Mouse (Mus musculus): ENCODE results near the gene Spsb3.

Gene Spsb3

GRCm38 (mm10) chr17:24895571-24896240 lies 9.3 kb downstream of the Spsb3 start:
- ATAC-seq (ENCODE audit: low TSS enrichment), result no peak

DNA sequence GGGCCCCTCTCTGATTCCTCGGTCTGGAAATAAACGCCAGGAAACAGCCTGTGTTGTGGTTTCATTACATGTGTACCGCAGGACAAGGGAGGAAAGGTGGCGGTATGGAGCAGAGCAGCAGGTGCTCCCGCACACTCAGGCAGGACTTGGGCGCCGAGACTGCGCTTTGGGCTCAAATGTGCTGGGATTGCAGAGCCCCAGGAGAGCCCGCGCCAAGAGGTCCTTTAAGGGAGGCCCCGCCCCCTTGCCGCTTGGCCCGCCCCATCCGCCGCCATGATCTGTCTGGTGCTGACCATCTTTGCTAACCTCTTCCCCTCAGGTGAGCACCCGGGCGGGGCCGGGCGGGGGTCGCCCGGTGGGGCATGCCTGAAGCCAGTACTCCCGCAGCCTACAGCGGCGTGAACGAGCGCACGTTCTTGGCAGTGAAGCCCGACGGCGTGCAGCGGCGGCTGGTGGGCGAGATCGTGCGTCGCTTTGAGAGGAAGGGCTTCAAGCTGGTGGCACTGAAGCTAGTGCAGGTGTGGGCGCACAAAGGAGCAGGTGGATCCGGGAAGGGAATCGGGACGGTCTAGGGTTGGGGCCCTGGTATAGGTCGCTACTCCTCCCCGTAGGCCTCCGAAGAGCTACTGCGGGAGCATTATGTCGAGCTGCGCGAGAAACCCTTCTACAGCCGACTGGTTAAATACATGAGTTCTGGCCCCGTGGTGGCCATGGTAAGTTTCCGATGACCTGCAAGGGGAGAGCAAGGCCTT lies 10.0 kb downstream of the Spsb3 start, which contains the start of gene Nme3:
Nme3 (plus strand) TSS at position 260 of the 752 bp plus-strand sequence.
- peak; percentile 22 for ATAC-seq (ENCODE audit: low TSS enrichment)

GRCm38 (mm10) chr17:24896993-24897269 lies 10.5 kb downstream of the Spsb3 start:
- ATAC-seq (ENCODE audit: low TSS enrichment), result no peak

- ATAC-seq (ENCODE audit: low TSS enrichment), result no peak
Observed at GRCm38 (mm10) chr17:24897600-24897999, 11.2 kb downstream of the Spsb3 start.

GRCm38 (mm10) chr17:24898041-24898854 lies 11.8 kb downstream of the Spsb3 start:
- no peak for ATAC-seq (ENCODE audit: low TSS enrichment)

- ATAC-seq (ENCODE audit: low TSS enrichment), result no peak
Observed at GRCm38 (mm10) chr17:24899153-24899552, 12.7 kb downstream of the Spsb3 start.

GRCm38 (mm10) chr17:24900014-24900413 lies 13.6 kb downstream of the Spsb3 start:
- no peak for ATAC-seq (ENCODE audit: low TSS enrichment)

DNA sequence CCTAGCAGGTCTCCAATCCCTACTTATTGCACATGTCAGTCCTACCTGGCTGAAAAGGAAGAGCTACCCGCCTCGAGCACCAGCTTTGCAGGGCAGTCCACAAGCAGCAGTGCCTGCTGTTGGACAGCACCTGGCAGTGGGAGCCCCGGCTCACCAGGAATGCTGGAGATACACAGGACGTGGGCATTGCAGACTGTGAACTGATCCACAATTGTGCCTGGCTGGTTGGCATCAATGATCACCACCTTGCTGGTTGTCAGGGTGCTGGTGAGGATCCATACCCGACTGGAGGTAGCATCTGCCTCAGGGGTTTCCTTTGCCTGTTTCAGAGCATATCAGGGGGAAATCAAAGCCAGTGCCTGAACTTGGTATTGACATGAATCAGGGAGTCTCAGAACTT lies 15.7 kb downstream of the Spsb3 start:
- no peak for ATAC-seq (ENCODE audit: low TSS enrichment)

DNA sequence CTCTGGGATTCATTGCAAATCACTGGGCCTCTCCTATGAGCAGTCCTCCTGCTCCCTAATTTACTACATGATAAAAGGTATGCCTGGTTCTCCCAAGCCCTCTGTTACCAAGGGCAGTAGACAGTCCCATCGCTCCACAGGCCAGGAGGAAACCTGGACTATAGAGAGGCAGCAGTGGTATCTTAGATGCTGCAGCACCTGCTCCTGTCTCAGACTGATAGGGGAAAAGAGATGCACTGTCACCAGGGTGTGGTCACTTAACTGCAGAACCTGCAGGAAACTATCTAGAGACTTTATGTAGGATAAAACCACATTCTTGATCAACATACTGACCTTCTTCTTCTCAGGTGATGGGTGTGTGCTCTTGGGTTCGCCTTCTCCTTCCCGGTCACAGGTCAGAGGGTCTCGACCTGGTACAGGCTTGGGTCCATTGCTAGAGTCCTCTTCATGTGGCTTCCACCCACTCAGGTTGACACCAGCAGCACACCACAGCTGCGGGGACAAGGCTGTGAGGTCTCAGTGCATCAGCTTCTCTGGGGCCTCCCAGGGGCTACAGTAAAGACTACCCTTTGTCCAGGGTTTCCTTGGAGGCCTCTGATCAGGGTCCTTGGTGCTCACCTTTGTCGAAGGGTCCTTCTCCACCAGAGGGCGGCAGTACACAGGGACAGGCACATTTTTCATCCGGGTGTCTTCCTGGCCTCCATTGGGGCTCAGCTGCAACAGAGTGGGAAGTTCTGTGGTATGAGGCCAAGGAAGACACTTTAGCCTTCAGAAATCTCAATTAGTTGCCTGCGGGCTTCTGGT lies 16.4 kb downstream of the Spsb3 start:
- no peak for ATAC-seq (ENCODE audit: low TSS enrichment)

DNA sequence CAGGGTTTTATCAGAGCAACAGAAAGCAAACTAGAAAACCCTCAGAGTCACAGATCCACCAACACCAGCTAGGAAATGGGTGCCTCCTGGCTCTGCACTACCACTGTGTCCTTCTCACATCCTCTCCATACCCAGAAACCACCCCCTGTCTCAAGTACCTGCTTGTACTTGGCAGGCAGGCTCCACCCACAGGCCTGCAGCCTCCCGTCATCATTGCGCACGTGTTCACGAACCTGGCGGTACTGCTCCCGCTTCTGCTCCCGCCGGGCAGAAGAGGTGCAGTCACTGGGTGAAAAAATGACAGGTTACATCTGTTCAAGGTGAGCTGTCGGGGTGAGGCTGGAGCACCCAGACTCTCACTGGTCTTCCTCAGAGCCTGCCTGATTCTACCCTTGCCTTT lies 17.3 kb downstream of the Spsb3 start:
- peak; percentile 49 for ATAC-seq (ENCODE audit: low TSS enrichment)

GRCm38 (mm10) chr17:24907591-24907990 lies 21.1 kb downstream of the Spsb3 start:
- no peak for ATAC-seq (ENCODE audit: low TSS enrichment)

- no peak for ATAC-seq (ENCODE audit: low TSS enrichment)
Observed at GRCm38 (mm10) chr17:24913984-24914383, 27.5 kb downstream of the Spsb3 start.

DNA sequence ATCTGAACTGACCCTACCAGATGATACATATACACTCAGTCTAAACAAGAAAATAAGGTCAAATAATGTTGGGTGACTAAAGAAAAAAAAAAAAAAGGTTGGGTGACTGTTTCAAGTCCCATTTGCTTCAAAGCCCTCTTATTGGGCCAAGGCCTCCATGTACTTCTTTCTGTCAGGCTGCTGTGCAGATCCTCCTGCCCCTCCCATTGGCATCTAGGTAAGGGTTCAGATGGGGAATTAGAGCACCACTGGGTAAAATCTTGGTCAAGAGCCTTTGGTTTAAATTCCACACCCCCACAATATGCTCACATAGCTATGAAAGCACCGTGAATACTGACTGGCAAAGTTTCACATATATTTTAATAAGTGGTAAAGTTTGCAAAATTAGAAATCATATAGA lies 36.8 kb downstream of the Spsb3 start:
- ATAC-seq (ENCODE audit: low TSS enrichment), result no peak

DNA sequence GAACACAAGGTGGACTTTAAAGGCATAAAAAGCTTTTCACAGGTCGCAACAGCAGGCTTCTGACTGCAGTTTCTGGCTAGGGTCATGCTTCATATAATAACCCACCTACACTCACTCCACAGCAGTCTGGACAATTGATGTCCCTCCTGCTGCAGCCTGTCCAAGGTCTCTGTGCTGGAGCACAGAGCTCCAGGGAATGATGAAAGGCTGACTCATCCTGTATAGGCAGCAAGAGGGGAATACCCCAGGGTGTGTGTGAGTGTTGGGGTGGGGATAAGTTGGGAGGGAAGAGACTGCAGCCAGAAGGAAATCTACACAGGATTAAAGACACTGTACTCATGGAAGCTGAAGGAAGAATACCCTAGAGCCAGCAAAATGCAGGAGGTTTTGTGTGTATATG lies 43.1 kb downstream of the Spsb3 start:
- no peak; the same call in 1 of the 2 replicates for ATAC-seq (ENCODE audit: low TSS enrichment)

DNA sequence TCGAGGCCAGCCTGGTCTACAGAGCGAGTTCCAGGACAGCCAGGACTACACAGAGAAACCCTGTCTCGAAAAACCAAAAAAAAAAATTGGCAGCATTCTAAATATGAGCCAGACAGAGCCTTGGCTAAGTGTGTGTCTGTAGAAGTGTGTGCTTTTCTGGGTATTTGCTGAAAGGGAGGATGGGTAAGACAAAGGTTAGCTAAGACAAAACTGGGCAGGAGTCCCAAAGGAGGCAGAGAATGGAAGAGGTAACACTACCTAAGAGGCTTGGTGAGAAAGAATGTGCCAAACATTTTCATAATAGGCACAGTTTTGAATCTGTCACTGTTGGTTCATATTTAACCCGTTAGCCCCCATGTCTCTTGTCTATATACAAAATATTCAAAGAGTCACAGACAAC lies 46.0 kb downstream of the Spsb3 start:
- no peak for ATAC-seq (ENCODE audit: low TSS enrichment)

DNA sequence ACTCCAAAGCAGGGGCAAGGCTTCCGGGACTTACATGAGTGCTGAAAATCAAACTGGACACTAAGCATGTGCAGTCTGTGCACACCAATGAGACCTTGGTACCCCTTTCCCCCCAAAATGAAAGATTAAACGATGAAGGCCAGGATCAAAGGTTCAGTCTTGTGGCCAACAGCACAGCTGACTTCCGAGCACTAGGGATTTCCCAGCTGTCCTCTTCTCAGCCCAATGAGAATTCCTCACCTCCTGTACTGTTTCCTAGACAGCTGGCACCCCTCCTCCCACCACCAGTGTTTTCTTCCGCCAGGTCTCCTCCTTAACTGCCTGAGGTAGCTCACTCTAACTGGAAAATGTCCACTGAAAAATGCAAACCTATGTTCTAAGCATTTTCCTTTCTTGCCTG lies 46.7 kb downstream of the Spsb3 start:
- ATAC-seq (ENCODE audit: low TSS enrichment), result no peak

- no peak for ATAC-seq (ENCODE audit: low TSS enrichment)
Observed at GRCm38 (mm10) chr17:24934926-24935325, 48.5 kb downstream of the Spsb3 start.

- ATAC-seq (ENCODE audit: low TSS enrichment), result no peak
Observed at GRCm38 (mm10) chr17:24935666-24936065, 49.2 kb downstream of the Spsb3 start.

- ATAC-seq (ENCODE audit: low TSS enrichment), result peak; percentile 97
Observed at GRCm38 (mm10) chr17:24936259-24937237, 50.1 kb downstream of the Spsb3 start, which contains the start of gene Mapk8ip3. TSS of gene Mapk8ip3 (minus strand) at chr17:24936977.

GRCm38 (mm10) chr17:24937266-24937665 lies 50.8 kb downstream of the Spsb3 start:
- ATAC-seq (ENCODE audit: low TSS enrichment), result no peak

Data from frontal cortex, adult (tissue).